Mouse (Mus musculus) liver, postnatal 0 days (tissue): Measurements from ENCODE around the gene Gm9507. TPM values are rescaled to one million over a fixed set of nuclear protein-coding genes. Genes with fewer than 3 reads are reported as not detected.
"Not testable (repeated sequence)": the region's sequence is repeated elsewhere in the genome, so short reads cannot be mapped to it uniquely, and the experiment has no call there.

ENCODE experiments used
- ATAC-seq: fragments of 200-750 bp; cut with Nextera tagmentation; 2 replicates; pipeline ENCODE4 v1.8.0; 2017; ENCODE audit warnings: mild to moderate bottlenecking, moderate library complexity
- DNase-seq: peaks from one replicate; pipeline ENCODE4 v3.0.0-alpha.2; 2016
- H3K27ac ChIP-seq: fragments of 300-500 bp; sonication (generic); 2 replicates; pipeline ENCODE4 v1.5.1; 2014; ENCODE audit warnings: antibody characterized with exemption, moderate library complexity, mild to moderate bottlenecking, low read depth
- H3K27me3 ChIP-seq: fragments of 300-500 bp; sonication (generic); 2 replicates; pipeline ENCODE4 v1.6.1; 2014; ENCODE audit warnings: low read length, control low read depth, mixed read lengths; ENCODE audit not compliant: insufficient read depth
- H3K36me3 ChIP-seq: fragments of 300-500 bp; sonication (generic); replicated peaks from 2 replicates; pipeline ENCODE4 v1.6.1; 2014; ENCODE audit warnings: mild to moderate bottlenecking, control low read depth, low read length, moderate library complexity, mixed read lengths; ENCODE audit not compliant: insufficient read depth
- H3K4me1 ChIP-seq: fragments of 300-500 bp; sonication (generic); 2 replicates; pipeline ENCODE4 v1.6.1; 2014; ENCODE audit warnings: antibody characterized with exemption, mild to moderate bottlenecking, control low read depth; ENCODE audit not compliant: insufficient read depth
- H3K4me2 ChIP-seq: fragments of 300-500 bp; sonication (generic); 2 replicates; pipeline ENCODE4 v1.6.1; 2014; ENCODE audit warnings: low read depth, mild to moderate bottlenecking, low read length, moderate library complexity, mixed read lengths
- H3K4me3 ChIP-seq: fragments of 300-500 bp; sonication (generic); 2 replicates; pipeline ENCODE4 v1.5.1; 2014; ENCODE audit warnings: low read depth, low read length
- H3K9ac ChIP-seq: fragments of 300-500 bp; sonication (generic); replicated peaks from 2 replicates; pipeline ENCODE4 v1.6.1; 2014; ENCODE audit warnings: mild to moderate bottlenecking, moderate library complexity
- H3K9me3 ChIP-seq: fragments of 300-500 bp; sonication (generic); 2 replicates; pipeline ENCODE4 v1.6.1; 2016; ENCODE audit warnings: mild to moderate bottlenecking, control low read depth, low read length, mixed read lengths
- CTCF ChIP-seq: sonication (generic); IDR thresholded peaks from 2 replicates; pipeline ENCODE4 v1.5.1; 2016; ENCODE audit warnings: antibody characterized with exemption, low read depth
- EP300 ChIP-seq: IDR thresholded peaks from 2 replicates; pipeline ENCODE4 v1.6.1; 2016; ENCODE audit warnings: antibody characterized with exemption, low read depth, mild to moderate bottlenecking
- WGBS: fragments of 180-500 bp; shearing (Covaris S2); extraction: QIAGEN DNeasy Blood & Tissue Kit; methylation state at CpG from one replicate; pipeline ENCODE4 v1.1.7; 2014; ENCODE audit not compliant: insufficient replicate concordance; 5-methylcytosine and 5-hydroxymethylcytosine counted together
- polyA plus RNA-seq: library from polyadenylated mRNA; unstranded; fragments of >200 nt; fragmentation: Nextera tagmentation; extraction: Ambion mirVana; gene quantifications from 2 replicates; pipeline ENCODE4 v1.2.1, GENCODE M21; 2015

The Gm9507 gene
- polyA plus RNA-seq, 1 experiment from 2014 or later: not detected

GRCm38 (mm10) chr10:77797677-77798076, 14.0 kb downstream of the Gm9507 start:
- WGBS: 29% methylated on average over 3 of the region's 3 CpGs
- ATAC-seq: no peak
- no peaks in the 10 kb centered on the region for H3K36me3 ChIP-seq
- no peak overlapping the region for H3K27ac ChIP-seq
- TF ChIP-seq CTCF (no peak), EP300 (no peak)
- no peak overlapping the region for H3K4me2 ChIP-seq
- no peak for DNase-seq
- H3K4me1 ChIP-seq: no peaks in the 10 kb centered on the region
- no peak overlapping the region for H3K9ac ChIP-seq
- no peaks in the 10 kb centered on the region for H3K27me3 ChIP-seq
- no peaks in the 10 kb centered on the region for H3K9me3 ChIP-seq
- H3K4me3 ChIP-seq: no peak overlapping the region

- no peaks in the 10 kb centered on the region for H3K27me3 ChIP-seq
- no peak within 1 kb of the TSS for H3K27ac ChIP-seq
- H3K9ac ChIP-seq: no peak within 1 kb of the TSS
- no peak within 1 kb of the TSS for H3K4me2 ChIP-seq
- DNase-seq (no peak), ATAC-seq (no peak)
- no peaks in the 10 kb centered on the region for H3K9me3 ChIP-seq
- H3K36me3 ChIP-seq: no peaks in the 10 kb centered on the region
- no peak for TF ChIP-seq CTCF
- no peak for TF ChIP-seq EP300
- 34% methylated on average over 2 of the region's 2 CpGs for WGBS
- no peak within 1 kb of the TSS for H3K4me3 ChIP-seq
- H3K4me1 ChIP-seq: no peaks in the 10 kb centered on the region
Measured at GRCm38 (mm10) chr10:77794976-77795375, 16.7 kb downstream of the Gm9507 start, which contains the start of gene Gm9639. Gene Gm9639 (minus strand): TSS chr10:77795076.

GRCm38 (mm10) chr10:77788621-77789020, 23.0 kb downstream of the Gm9507 start:
- H3K9ac ChIP-seq: no peak overlapping the region
- no peak overlapping the region for H3K4me2 ChIP-seq
- 60% methylated on average over 2 of the region's 2 CpGs for WGBS
- no peaks in the 10 kb centered on the region for H3K4me1 ChIP-seq
- TF ChIP-seq CTCF: no peak
- TF ChIP-seq EP300: no peak
- no peaks in the 10 kb centered on the region for H3K9me3 ChIP-seq
- H3K27ac ChIP-seq: no peak overlapping the region
- ATAC-seq (no peak), DNase-seq (no peak)
- H3K36me3 ChIP-seq: no peaks in the 10 kb centered on the region
- H3K4me3 ChIP-seq: no peak overlapping the region
- H3K27me3 ChIP-seq: no peaks in the 10 kb centered on the region

- not testable (repeated sequence) for ATAC-seq, H3K4me1 ChIP-seq, H3K9ac ChIP-seq, H3K4me3 ChIP-seq, H3K27ac ChIP-seq, H3K4me2 ChIP-seq, H3K9me3 ChIP-seq, DNase-seq, H3K36me3 ChIP-seq, H3K27me3 ChIP-seq
- WGBS: no CpG with 5 or more reads among the region's 1 CpGs
Measured at GRCm38 (mm10) chr10:77787876-77788275, 23.8 kb downstream of the Gm9507 start, which contains the start of gene Gm7137. Gene Gm7137 (minus strand): TSS chr10:77788200.

- not testable (repeated sequence) for H3K27ac ChIP-seq, ATAC-seq
- 79% methylated on average over 1 of the region's 3 CpGs for WGBS
Measured at GRCm38 (mm10) chr10:77783396-77783795, 28.2 kb downstream of the Gm9507 start.

GRCm38 (mm10) chr10:77782442-77782841, 29.2 kb downstream of the Gm9507 start, which contains the start of gene Gm3250:
Gene Gm3250 (minus strand): TSS chr10:77782542.
- not testable (repeated sequence) for H3K4me2 ChIP-seq, H3K4me1 ChIP-seq, H3K36me3 ChIP-seq, ATAC-seq, H3K9ac ChIP-seq, H3K27ac ChIP-seq, H3K27me3 ChIP-seq, H3K9me3 ChIP-seq, DNase-seq, H3K4me3 ChIP-seq
- WGBS: 43% methylated on average over 1 of the region's 1 CpGs

More at GRCm38 (mm10) chr10:77783396-77783795, 28.2 kb downstream of the Gm9507 start:
- not testable (repeated sequence) for H3K9ac ChIP-seq, H3K9me3 ChIP-seq, H3K4me1 ChIP-seq, H3K4me3 ChIP-seq, H3K27me3 ChIP-seq, H3K36me3 ChIP-seq, H3K4me2 ChIP-seq, DNase-seq

GRCm38 (mm10) chr10:77776844-77777243, 34.8 kb downstream of the Gm9507 start, which contains the start of gene Gm7138:
Gene Gm7138 (minus strand): TSS chr10:77776944.
- not testable (repeated sequence) for H3K9me3 ChIP-seq, H3K4me3 ChIP-seq, H3K36me3 ChIP-seq, H3K27me3 ChIP-seq, DNase-seq, ATAC-seq, H3K9ac ChIP-seq, H3K27ac ChIP-seq, H3K4me1 ChIP-seq, H3K4me2 ChIP-seq
- WGBS: 56% methylated on average over 1 of the region's 1 CpGs

- H3K4me2 ChIP-seq, H3K9me3 ChIP-seq, ATAC-seq, H3K4me3 ChIP-seq, H3K9ac ChIP-seq, H3K36me3 ChIP-seq, H3K4me1 ChIP-seq, H3K27ac ChIP-seq, H3K27me3 ChIP-seq, DNase-seq: not testable (repeated sequence)
- WGBS: 70% methylated on average over 1 of the region's 3 CpGs
Measured at GRCm38 (mm10) chr10:77772142-77772541, 39.5 kb downstream of the Gm9507 start.

GRCm38 (mm10) chr10:77771225-77771624, 40.4 kb downstream of the Gm9507 start, which contains the start of gene Gm3238:
Gene Gm3238 (minus strand): TSS chr10:77771325.
- H3K36me3 ChIP-seq, H3K27me3 ChIP-seq, H3K27ac ChIP-seq, H3K4me3 ChIP-seq, H3K9me3 ChIP-seq, H3K9ac ChIP-seq, DNase-seq, ATAC-seq, H3K4me1 ChIP-seq, H3K4me2 ChIP-seq: not testable (repeated sequence)
- WGBS: 83% methylated on average over 1 of the region's 1 CpGs
